Mouse (Mus musculus) stomach, embryonic 16.5 days (tissue): ENCODE results near the gene Man2a2. TPM values are rescaled to one million over a fixed set of nuclear protein-coding genes. Genes with fewer than 3 reads are reported as not detected.
A peak's percentile ranks its signal among the peaks of the same experiment; 100 is the strongest.

Experiments used
- ATAC-seq: fragments of 200-750 bp; cut with Nextera tagmentation; 2 replicates; pipeline ENCODE4 v1.8.0; 2017; ENCODE audit warnings: moderate number of reproducible peaks, moderate TSS enrichment; ENCODE audit not compliant: insufficient read depth, low FRiP score
- H3K27ac ChIP-seq: fragments of 300-500 bp; sonication (generic); 2 replicates; pipeline ENCODE4 v1.5.1; 2014; ENCODE audit warnings: low read length
- H3K27me3 ChIP-seq: fragments of 300-500 bp; sonication (generic); 2 replicates; pipeline ENCODE4 v1.6.1; 2014; ENCODE audit warnings: low read length, control low read depth, mixed read lengths; ENCODE audit not compliant: control insufficient read depth, insufficient read depth
- H3K36me3 ChIP-seq: fragments of 300-500 bp; sonication (generic); 2 replicates; pipeline ENCODE4 v1.6.1; 2014; ENCODE audit warnings: low read length; ENCODE audit not compliant: control insufficient read depth, insufficient read depth
- H3K4me1 ChIP-seq: fragments of 300-500 bp; sonication (generic); 2 replicates; pipeline ENCODE4 v1.6.1; 2014; ENCODE audit warnings: low read length, control low read depth, mixed read lengths; ENCODE audit not compliant: control insufficient read depth, insufficient read depth
- H3K4me2 ChIP-seq: fragments of 300-500 bp; sonication (generic); 2 replicates; pipeline ENCODE4 v1.6.1; 2014; ENCODE audit warnings: low read depth, low read length, mixed read lengths
- H3K4me3 ChIP-seq: fragments of 300-500 bp; sonication (generic); replicated peaks from 2 replicates; pipeline ENCODE4 v1.5.1; 2014; ENCODE audit warnings: mild to moderate bottlenecking, low read length
- H3K9ac ChIP-seq: fragments of 300-500 bp; sonication (generic); 2 replicates; pipeline ENCODE4 v1.6.1; 2014; ENCODE audit warnings: low read length
- H3K9me3 ChIP-seq: fragments of 300-500 bp; sonication (generic); replicated peaks from 2 replicates; pipeline ENCODE4 v1.6.1; 2016; ENCODE audit warnings: low read length, control low read depth; ENCODE audit not compliant: control insufficient read depth
- WGBS: fragments of 180-500 bp; shearing (Covaris S2); extraction: QIAGEN DNeasy Blood & Tissue Kit; methylation state at CpG from one replicate; pipeline ENCODE4 v1.1.7; 2014; 5-methylcytosine and 5-hydroxymethylcytosine counted together
- polyA plus RNA-seq: library from polyadenylated mRNA; unstranded; fragments of >200 nt; fragmentation: Nextera tagmentation; extraction: Ambion mirVana; gene quantifications from 2 replicates; pipeline ENCODE4 v1.2.1, GENCODE M21; 2015

The Man2a2 gene
- polyA plus RNA-seq, 1 experiment from 2014 or later, result 14.7 TPM

DNA sequence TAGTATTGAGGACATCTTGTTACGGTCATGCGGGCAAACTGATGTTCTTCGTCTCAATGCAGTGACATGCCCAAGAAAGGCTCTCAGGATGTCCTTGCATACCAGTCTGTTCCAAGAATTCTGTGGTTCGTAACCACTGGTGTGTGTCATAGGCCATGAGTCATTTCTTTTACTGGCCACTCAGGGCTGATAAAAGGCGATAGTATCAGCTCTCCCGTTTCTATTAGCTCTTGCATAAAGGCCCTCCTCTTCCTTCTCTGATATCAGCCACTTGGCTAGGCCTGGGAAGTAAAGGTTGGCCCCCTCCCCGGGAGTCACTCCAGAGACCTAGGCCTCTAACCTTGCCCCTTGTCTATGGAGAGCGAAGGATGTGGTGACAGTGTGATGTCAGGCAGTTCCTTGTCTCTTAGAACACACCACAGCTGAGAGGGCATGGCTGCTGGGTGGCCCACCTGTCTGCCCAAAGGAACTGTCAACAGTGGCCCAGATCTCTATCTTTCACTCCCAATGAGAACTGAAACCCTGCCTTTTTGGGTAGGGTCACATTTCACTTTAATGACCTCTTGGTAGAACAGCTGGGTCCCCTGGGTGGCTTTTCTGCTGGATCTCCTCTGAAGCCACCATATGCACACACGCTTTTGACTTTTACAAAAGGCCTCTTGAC, 4.3 kb upstream of the Man2a2 start:
- Histone ChIP-seq H3K4me3 (no peak overlapping the region), H3K4me2 (no peak overlapping the region), H3K27me3 (no peaks in the 10 kb centered on the region), H3K36me3 (no peaks in the 10 kb centered on the region), H3K9ac (no peak overlapping the region), H3K4me1 (no peaks in the 10 kb centered on the region), H3K27ac (no peak overlapping the region), H3K9me3 (no peaks in the 10 kb centered on the region)
- no peak for ATAC-seq
- 74% methylated on average over 9 of the region's 9 CpGs for WGBS

DNA sequence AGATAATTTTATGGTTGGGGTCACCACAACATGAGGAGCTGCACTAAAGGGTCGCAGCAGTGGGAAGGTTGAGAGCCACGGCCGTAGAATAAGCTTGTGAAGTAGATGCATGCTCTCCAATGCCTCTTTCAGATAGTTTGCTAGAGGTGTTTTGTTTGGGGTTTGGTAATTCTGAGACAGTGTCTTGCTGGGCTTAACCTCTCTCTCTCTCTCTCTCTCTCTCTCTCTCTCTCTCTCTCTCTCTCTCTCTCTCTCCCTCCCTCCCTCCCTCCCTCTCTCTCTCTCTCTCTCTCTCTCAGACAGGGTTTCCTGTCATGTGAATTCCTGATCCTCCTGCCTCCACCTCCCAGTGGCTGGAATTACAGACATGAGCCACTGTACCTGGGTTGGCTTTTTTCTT, 3.6 kb upstream of the Man2a2 start:
- H3K36me3 ChIP-seq, result no peaks in the 10 kb centered on the region
- no peak overlapping the region for H3K27ac ChIP-seq
- 83% methylated on average over 3 of the region's 3 CpGs for WGBS
- no peak overlapping the region for H3K4me3 ChIP-seq
- H3K9me3 ChIP-seq, result no peaks in the 10 kb centered on the region
- H3K4me1 ChIP-seq, result peaks cover 6% of the 10 kb centered on the region
- H3K27me3 ChIP-seq, result no peaks in the 10 kb centered on the region
- no peak overlapping the region for H3K9ac ChIP-seq
- H3K4me2 ChIP-seq, result no peak overlapping the region
- no peak for ATAC-seq

DNA sequence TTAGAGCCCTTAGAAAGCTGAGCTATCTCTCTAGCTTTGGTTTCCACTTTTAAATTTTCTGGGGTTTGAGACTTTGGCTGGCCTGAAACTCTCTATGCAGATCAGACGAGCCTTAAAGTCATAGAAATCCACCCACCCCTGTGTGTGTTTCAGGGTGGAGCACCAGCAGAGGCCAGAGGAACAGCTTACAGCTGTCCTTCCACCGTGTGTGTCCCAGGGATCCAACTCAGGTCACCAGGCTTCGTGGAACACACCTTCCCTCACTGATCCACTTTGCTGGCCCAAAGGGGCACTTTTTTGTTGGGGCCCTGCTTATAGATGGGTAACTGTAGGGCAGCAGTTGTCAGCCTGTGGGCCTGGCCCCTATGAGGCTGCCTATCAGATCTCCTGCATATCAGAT, 3.1 kb upstream of the Man2a2 start:
- ATAC-seq, result no peak
- no peaks in the 10 kb centered on the region for H3K36me3 ChIP-seq
- no peak overlapping the region for H3K9ac ChIP-seq
- no peaks in the 10 kb centered on the region for H3K9me3 ChIP-seq
- peaks cover 10% of the 10 kb centered on the region for H3K4me1 ChIP-seq
- WGBS, result 47% methylated on average over 3 of the region's 3 CpGs
- no peak overlapping the region for H3K4me3 ChIP-seq
- no peaks in the 10 kb centered on the region for H3K27me3 ChIP-seq
- H3K4me2 ChIP-seq, result no peak overlapping the region
- H3K27ac ChIP-seq, result no peak overlapping the region

DNA sequence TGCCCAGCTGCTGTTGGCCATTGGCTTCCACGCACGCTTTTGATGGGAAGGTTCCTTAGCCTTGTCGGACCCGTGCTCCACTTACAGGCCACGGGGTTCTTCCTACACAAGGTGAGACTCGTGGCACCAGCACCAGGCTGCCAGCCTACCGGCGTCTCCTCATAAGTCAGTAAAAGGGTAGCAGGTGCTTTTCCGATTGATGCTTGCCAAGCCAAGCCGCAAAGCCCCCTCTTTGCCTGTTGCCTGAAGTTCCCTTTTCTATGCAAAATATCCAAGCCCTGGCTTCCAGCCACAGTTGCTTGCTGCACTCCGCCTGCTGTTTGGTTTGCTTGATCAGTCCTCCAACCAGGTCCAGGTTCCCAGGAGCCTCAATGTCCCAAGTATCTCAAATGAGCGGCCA, 2.7 kb upstream of the Man2a2 start:
- H3K4me1 ChIP-seq, result peaks cover 14% of the 10 kb centered on the region
- no peak overlapping the region for H3K4me2 ChIP-seq
- H3K9ac ChIP-seq, result no peak overlapping the region
- whole genome bisulfite sequencing, result 83% methylated on average over 12 of the region's 12 CpGs
- ATAC-seq, result no peak
- no peak overlapping the region for H3K4me3 ChIP-seq
- no peak overlapping the region for H3K27ac ChIP-seq
- H3K36me3 ChIP-seq, result no peaks in the 10 kb centered on the region
- no peaks in the 10 kb centered on the region for H3K27me3 ChIP-seq
- no peaks in the 10 kb centered on the region for H3K9me3 ChIP-seq

DNA sequence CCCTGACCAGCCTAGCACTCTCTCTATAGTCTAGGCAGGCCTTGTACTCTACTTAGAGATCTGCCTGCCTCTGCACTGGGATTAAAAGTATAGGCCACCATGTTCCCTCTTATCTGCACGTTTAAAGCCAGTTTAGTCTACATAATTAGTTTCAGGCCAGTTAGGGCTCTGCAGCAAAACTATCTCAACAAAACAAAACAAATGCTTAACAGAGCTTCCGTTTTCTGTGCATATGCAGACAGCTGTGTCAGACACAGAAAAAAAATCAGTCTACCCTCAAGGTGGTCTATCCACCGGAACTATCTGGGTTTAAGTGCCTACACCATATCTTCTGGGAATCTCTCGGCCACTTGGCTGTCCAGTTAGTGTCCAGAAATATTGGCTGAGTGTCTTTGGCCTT, 2.2 kb upstream of the Man2a2 start:
- Histone ChIP-seq H3K4me3 (no peak overlapping the region), H3K4me2 (no peak overlapping the region), H3K27ac (no peak overlapping the region), H3K36me3 (no peaks in the 10 kb centered on the region), H3K4me1 (peaks cover 19% of the 10 kb centered on the region), H3K9me3 (no peaks in the 10 kb centered on the region), H3K9ac (no peak overlapping the region), H3K27me3 (no peaks in the 10 kb centered on the region)
- 63% methylated on average over 4 of the region's 4 CpGs for whole genome bisulfite sequencing
- no peak for ATAC-seq

DNA sequence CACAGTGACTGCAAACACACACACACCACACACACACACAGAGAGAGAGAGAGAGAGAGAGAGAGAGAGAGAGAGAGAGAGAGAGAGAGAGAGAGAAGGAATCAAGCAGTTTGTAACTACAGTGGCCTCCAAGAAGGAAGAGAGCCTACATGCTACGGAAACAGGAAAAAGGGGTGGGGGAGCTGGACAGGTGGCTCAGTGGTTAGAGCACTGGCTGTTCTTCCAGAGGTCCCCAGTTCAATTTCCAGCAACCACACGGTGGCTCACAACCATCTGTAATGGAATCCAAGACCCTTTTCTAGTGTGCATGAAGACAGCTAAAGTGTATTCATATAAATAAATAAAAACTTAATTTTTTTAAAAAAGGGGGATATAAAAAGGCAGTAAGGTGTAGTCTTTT, 1.5 kb upstream of the Man2a2 start:
- WGBS, result 61% methylated on average over 2 of the region's 2 CpGs
- H3K4me1 ChIP-seq, result peaks cover 21% of the 10 kb centered on the region
- no peak overlapping the region for H3K27ac ChIP-seq
- no peaks in the 10 kb centered on the region for H3K36me3 ChIP-seq
- no peak overlapping the region for H3K4me3 ChIP-seq
- no peak overlapping the region for H3K4me2 ChIP-seq
- H3K9me3 ChIP-seq, result no peaks in the 10 kb centered on the region
- no peak for ATAC-seq
- H3K27me3 ChIP-seq, result no peaks in the 10 kb centered on the region
- H3K9ac ChIP-seq, result no peak overlapping the region

DNA sequence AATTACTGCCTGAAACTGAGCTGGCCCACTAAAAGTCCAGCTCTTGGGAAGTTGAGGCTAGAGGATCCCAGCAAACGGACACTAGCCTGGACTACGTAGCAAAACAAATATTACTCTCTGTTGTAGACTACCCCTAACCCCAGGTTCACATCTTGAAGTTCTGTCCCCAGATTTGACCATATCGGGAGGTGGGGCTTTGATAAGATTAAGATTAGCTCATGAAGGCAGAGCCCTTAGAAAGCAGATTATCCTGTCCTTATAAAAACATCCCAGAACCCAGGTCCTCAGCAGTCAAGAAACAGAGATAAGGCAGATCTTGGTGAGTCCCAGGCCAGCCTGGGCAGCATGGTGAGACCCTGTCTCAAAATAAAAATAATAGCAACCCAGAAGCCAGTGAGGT, 991 bp upstream of the Man2a2 start:
- Histone ChIP-seq H3K4me1 (peaks cover 21% of the 10 kb centered on the region), H3K4me2 (no peak overlapping the region), H3K27ac (no peak overlapping the region), H3K4me3 (no peak overlapping the region), H3K27me3 (no peaks in the 10 kb centered on the region), H3K9me3 (no peaks in the 10 kb centered on the region), H3K9ac (no peak overlapping the region), H3K36me3 (peaks cover 3% of the 10 kb centered on the region; the same call in 1 of the 2 replicates)
- no peak for ATAC-seq
- 72% methylated on average over 3 of the region's 3 CpGs for WGBS

DNA sequence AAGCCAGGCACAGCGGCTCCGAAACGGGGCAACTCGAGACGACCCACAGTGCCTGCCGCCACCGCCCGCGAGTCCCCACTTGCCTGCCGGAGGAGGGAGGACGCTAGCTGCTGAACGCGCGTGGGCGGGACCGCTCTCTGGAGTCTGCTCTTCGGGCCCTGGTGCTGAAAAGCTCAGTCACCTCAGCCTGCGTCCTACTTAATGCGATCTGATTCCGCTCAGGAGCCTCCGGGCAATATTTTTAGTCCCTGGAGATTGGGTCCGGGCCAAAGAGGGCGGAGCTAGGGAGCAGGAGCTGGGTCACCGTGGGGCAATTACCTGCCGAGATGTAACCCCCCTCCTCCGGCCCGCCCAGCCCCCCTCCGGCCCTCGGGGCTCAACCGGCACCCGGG, 530 bp downstream of the Man2a2 start:
- no peaks in the 10 kb centered on the region for H3K27me3 ChIP-seq
- no peaks in the 10 kb centered on the region for H3K9me3 ChIP-seq
- peak; percentile 67 for ATAC-seq
- peak overlapping the region; percentile 72 for H3K4me3 ChIP-seq
- H3K27ac ChIP-seq, result peak overlapping the region; percentile 77
- peak overlapping the region; percentile 73 for H3K4me2 ChIP-seq
- under 1% methylated on average over 31 of the region's 31 CpGs for WGBS
- peak overlapping the region; percentile 90 for H3K9ac ChIP-seq
- H3K4me1 ChIP-seq, result peaks cover 21% of the 10 kb centered on the region
- peaks cover 13% of the 10 kb centered on the region for H3K36me3 ChIP-seq

DNA sequence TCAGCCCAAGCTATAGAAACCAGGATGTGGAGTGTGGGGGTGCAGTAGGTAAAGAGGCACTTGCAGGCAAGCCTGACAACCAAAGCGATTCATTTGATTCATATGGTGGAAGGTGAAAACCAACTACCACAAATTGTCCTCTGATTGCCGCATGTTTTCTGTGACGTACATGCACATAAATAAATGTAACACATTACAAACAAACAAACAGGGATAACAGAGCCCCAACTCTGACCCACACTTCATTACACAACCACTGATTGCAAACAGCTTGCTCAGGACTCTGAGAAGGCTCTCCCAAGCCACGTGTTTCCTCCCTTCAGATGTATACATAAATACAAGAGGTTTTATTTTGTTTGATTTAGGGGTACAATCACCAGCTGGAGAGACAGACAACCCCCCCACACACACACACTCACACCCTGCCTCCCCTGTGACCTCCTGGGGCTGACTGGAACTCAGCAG, 1.2 kb downstream of the Man2a2 start:
- 24% methylated on average over 4 of the region's 4 CpGs for WGBS
- no peaks in the 10 kb centered on the region for H3K9me3 ChIP-seq
- H3K27me3 ChIP-seq, result no peaks in the 10 kb centered on the region
- peak overlapping the region; percentile 73 for H3K4me2 ChIP-seq
- peak overlapping the region; percentile 72 for H3K4me3 ChIP-seq
- H3K27ac ChIP-seq, result peak overlapping the region; percentile 77
- H3K36me3 ChIP-seq, result peaks cover 13% of the 10 kb centered on the region
- H3K9ac ChIP-seq, result peak overlapping the region; percentile 90
- peaks cover 21% of the 10 kb centered on the region for H3K4me1 ChIP-seq
- ATAC-seq, result no peak
